Mouse (Mus musculus): ENCODE data around the gene Fip1l1. TPM values are rescaled to one million over a fixed set of nuclear protein-coding genes. Genes with fewer than 3 reads are reported as not detected.

The Fip1l1 gene
- polyA plus RNA-seq, 1 experiment: 97.4 TPM

DNA sequence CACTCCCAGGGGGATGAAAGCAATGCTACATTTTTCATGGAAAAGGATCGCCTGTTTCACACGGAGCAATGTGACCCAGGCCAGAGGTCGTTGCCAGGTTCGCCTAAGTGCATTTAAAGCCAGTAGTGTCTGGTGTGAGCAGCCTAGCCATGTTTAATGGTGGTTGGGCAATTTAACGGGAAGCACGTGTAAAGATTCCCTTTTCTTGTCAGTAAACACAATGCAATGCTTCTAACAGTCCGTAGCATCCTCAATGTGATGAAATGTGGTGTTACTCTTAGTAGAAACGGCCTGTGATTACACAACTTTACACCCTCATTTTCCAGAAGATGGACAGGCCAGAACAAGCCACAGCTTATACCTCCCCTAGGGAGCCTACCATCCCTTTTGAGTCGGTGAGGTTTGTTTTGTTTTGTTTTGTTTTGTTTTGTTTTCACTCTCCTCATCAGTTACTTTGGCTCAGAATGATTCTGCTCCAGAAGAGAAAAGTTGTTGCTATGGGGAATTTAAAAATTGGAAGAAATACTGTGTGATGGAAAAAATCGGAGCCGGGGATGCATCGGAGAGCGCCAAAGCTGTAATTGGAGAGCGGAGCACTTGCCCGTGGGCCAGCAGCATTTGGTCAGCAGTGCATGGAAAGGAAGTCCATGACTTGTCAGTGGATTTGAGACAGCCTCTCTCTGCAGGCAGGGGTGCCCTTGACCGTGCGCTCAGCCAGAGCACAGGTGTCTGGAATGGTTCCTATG lies 97.3 kb downstream of the Fip1l1 start:
- Histone ChIP-seq H3K4me3 (ENCODE audit: insufficient read depth, low read length) (no peak overlapping the region), H3K27ac (ENCODE audit: insufficient read depth, low read length) (no peak overlapping the region), H3K4me1 (ENCODE audit: control insufficient read depth, insufficient read depth, low read length) (no peaks in the 10 kb centered on the region)
- no peak for TF ChIP-seq POLR2A (IDR thresholded peaks at IDR 0.05; ENCODE audit: low read depth, low read length)
- no peak for TF ChIP-seq CTCF (IDR thresholded peaks at IDR 0.05; ENCODE audit: borderline replicate concordance, insufficient read depth, low read length)

DNA sequence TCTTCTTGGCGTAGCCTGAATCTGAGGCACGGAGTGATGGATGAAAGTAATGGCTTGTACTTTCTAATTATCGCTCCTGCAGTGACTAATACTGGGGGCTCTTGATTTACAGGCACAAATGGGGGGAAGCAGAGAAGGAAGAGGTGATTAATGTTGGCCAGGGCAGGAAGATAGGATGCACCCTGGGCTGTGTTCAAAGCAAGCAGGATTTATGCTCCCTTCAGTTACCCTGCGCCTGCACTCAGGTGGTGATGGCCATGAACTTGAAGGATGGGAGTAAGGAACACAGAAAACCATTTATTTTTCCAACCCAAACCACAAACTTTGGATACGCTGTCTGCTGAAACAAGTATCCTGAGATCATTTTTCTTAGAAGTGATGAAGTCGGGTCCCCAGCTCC lies 98.2 kb downstream of the Fip1l1 start:
- Histone ChIP-seq H3K4me3 (ENCODE audit: insufficient read depth, low read length) (no peak overlapping the region), H3K27ac (ENCODE audit: insufficient read depth, low read length) (no peak overlapping the region), H3K4me1 (ENCODE audit: control insufficient read depth, insufficient read depth, low read length) (no peaks in the 10 kb centered on the region)
- TF ChIP-seq CTCF (IDR thresholded peaks at IDR 0.05; ENCODE audit: borderline replicate concordance, insufficient read depth, low read length) (no peak), POLR2A (IDR thresholded peaks at IDR 0.05; ENCODE audit: low read depth, low read length) (no peak)

DNA sequence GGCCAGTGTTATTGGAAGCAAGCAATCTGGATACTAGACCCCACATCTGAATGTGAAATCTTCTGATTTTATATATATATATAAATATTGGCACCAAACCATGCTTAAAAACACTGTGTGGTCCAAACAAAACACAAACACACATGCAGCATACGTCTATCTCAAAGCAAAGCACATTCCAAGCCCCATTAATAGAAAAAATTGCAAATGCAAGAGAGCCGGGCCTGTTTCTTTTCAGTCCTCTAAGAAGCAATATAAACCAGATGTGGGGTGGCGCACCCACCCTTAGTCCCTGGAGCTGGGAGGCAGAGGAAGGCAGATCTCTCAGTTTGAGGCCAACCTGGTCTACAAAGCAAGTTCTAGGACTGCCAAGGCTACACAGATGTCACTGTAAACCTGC lies 99.1 kb downstream of the Fip1l1 start:
- no peak for TF ChIP-seq POLR2A (IDR thresholded peaks at IDR 0.05; ENCODE audit: low read depth, low read length)
- TF ChIP-seq CTCF (IDR thresholded peaks at IDR 0.05; ENCODE audit: borderline replicate concordance, insufficient read depth, low read length): no peak
- no peak overlapping the region for H3K27ac ChIP-seq (ENCODE audit: insufficient read depth, low read length)
- H3K4me1 ChIP-seq (ENCODE audit: control insufficient read depth, insufficient read depth, low read length): no peaks in the 10 kb centered on the region
- no peak overlapping the region for H3K4me3 ChIP-seq (ENCODE audit: insufficient read depth, low read length)

DNA sequence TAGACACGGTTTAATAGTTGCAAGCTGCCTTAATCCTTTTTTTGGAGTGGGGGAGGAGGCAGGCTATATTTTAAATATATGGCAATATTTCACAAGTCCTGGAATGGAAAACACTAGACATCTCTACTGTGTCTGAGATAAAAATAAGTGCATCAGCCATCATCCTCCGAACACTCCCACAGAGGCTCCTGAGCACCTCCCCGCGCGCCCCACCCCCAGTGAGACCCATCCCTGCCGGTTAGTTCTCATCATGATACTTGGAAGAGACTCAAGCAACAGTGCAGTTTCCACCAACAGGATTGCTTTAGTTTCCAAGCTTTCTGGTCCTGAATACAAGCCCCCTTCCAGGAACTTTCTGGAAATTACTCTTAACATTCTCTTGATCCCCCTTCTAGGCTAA lies 104.3 kb downstream of the Fip1l1 start:
- no peak overlapping the region for H3K27ac ChIP-seq (ENCODE audit: insufficient read depth, low read length)
- no peaks in the 10 kb centered on the region for H3K4me1 ChIP-seq (ENCODE audit: control insufficient read depth, insufficient read depth, low read length)
- H3K4me3 ChIP-seq (ENCODE audit: insufficient read depth, low read length): no peak overlapping the region
- TF ChIP-seq POLR2A (IDR thresholded peaks at IDR 0.05; ENCODE audit: low read depth, low read length) (no peak), CTCF (IDR thresholded peaks at IDR 0.05; ENCODE audit: borderline replicate concordance, insufficient read depth, low read length) (no peak)

DNA sequence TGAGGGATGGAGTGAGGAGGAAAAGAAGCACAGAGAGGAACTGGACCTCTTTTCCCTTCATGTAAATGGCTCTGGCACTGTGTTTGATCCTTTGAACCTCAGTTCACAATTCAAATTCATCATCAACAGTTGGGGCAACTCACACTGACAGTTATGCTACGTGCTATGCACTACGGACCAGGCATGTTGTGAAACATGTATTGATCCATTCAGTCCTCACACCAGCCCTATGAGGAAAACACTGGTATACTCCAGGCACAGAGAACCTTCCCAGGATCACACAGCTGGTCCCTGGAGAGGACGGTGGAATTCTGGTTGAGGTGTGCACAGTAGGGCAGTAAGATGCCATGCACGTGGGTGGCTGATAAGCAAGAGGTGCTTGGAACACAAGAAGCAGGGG lies 105.3 kb downstream of the Fip1l1 start:
- no peak for TF ChIP-seq POLR2A (IDR thresholded peaks at IDR 0.05; ENCODE audit: low read depth, low read length)
- TF ChIP-seq CTCF (IDR thresholded peaks at IDR 0.05; ENCODE audit: borderline replicate concordance, insufficient read depth, low read length): no peak
- Histone ChIP-seq H3K4me1 (ENCODE audit: control insufficient read depth, insufficient read depth, low read length) (no peaks in the 10 kb centered on the region), H3K27ac (ENCODE audit: insufficient read depth, low read length) (no peak overlapping the region), H3K4me3 (ENCODE audit: insufficient read depth, low read length) (no peak overlapping the region)

DNA sequence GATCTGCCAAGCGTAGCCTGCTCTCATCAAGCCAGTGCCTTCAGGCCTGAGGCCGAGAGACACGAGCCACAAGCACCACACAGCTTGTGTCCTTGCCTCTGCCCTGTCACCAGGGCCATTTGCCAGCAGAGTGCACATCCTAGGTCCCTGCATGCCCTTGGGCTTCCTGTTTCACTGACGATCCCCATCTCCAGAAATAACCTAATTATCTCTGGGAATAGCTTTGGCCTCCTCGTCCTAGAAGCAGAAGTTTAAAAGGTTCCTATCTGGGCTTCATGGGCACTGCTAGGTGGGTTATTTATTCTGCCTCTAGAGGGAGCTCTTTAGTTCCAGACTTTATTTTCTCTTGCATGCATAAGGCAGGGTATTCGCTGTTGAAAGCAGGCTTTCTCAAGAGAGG lies 105.8 kb downstream of the Fip1l1 start:
- Histone ChIP-seq H3K27ac (ENCODE audit: insufficient read depth, low read length) (no peak overlapping the region), H3K4me3 (ENCODE audit: insufficient read depth, low read length) (no peak overlapping the region), H3K4me1 (ENCODE audit: control insufficient read depth, insufficient read depth, low read length) (no peaks in the 10 kb centered on the region)
- TF ChIP-seq POLR2A (IDR thresholded peaks at IDR 0.05; ENCODE audit: low read depth, low read length) (no peak), CTCF (IDR thresholded peaks at IDR 0.05; ENCODE audit: borderline replicate concordance, insufficient read depth, low read length) (no peak)

DNA sequence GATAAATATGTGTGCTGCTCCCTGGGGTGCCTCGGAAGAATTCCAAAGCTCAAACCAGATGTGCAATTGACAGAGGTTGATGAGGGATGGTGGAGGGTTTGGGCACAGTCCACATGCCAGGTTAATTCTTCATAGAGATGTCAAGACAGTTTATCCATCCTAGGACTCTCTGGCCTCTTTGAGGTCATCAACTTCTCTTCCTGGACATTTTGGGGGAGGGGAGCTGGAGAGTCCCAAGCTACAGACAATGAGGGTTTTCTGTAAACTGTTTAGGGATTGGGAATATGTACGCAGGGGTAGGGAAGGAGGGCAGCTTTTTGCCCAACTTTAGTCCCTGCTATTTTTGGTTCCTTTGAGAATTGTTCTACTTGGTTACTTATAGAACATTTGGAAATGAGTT lies 107.0 kb downstream of the Fip1l1 start:
- H3K4me3 ChIP-seq (ENCODE audit: insufficient read depth, low read length): no peak overlapping the region
- H3K27ac ChIP-seq (ENCODE audit: insufficient read depth, low read length): no peak overlapping the region
- H3K4me1 ChIP-seq (ENCODE audit: control insufficient read depth, insufficient read depth, low read length): no peaks in the 10 kb centered on the region
- no peak for TF ChIP-seq CTCF (IDR thresholded peaks at IDR 0.05; ENCODE audit: borderline replicate concordance, insufficient read depth, low read length)
- TF ChIP-seq POLR2A (IDR thresholded peaks at IDR 0.05; ENCODE audit: low read depth, low read length): no peak

DNA sequence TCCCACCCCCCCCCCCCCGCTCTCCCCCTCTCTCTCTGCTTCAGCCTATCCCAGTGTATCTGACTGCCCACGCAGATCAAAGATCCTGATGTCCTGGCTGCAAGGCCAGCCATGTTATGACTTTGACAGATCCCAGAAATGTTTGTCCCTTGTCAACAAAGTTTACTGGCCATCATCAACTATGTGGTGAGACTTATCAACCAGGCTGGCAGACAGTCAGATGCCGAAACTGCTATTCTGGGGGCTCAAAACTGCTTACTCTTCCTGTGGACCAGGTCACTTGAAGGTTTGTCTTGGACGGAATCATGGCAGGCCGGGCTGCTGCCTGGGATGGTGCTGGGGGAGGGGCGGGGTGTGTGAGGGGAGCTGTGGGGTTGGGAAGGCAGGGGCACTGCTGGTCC lies 112.3 kb downstream of the Fip1l1 start:
- Histone ChIP-seq H3K4me3 (ENCODE audit: insufficient read depth, low read length) (no peak overlapping the region), H3K27ac (ENCODE audit: insufficient read depth, low read length) (no peak overlapping the region), H3K4me1 (ENCODE audit: control insufficient read depth, insufficient read depth, low read length) (no peaks in the 10 kb centered on the region)
- TF ChIP-seq CTCF (IDR thresholded peaks at IDR 0.05; ENCODE audit: borderline replicate concordance, insufficient read depth, low read length) (no peak), POLR2A (IDR thresholded peaks at IDR 0.05; ENCODE audit: low read depth, low read length) (no peak)

DNA sequence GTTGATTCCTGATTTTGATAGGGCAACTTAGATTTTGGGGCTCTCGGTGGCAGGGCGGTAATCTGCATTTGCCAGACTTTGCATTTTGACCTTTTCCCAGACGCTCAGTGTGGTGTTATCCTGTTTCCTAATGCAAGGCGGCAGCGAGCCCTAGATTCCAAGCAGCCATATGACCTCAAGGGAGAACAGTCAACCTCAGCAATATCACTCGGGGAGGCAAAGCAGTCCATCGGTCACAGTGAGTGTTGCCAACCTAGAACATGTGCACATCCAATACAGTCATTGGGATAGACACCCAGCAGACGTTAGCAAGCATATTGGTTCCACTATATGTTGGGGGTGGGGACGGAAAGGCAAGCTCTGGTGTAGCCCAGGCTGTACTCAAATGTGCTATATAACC lies 113.0 kb downstream of the Fip1l1 start:
- no peak for TF ChIP-seq CTCF (IDR thresholded peaks at IDR 0.05; ENCODE audit: borderline replicate concordance, insufficient read depth, low read length)
- no peak for TF ChIP-seq POLR2A (IDR thresholded peaks at IDR 0.05; ENCODE audit: low read depth, low read length)

More for the DNA sequence above, 113.0 kb downstream of the Fip1l1 start:
- Histone ChIP-seq H3K4me1 (ENCODE audit: control insufficient read depth, insufficient read depth, low read length) (no peaks in the 10 kb centered on the region), H3K4me3 (ENCODE audit: insufficient read depth, low read length) (no peak overlapping the region), H3K27ac (ENCODE audit: insufficient read depth, low read length) (no peak overlapping the region)

Other genes starting within 250 kb of the Fip1l1 start
- gene Scfd2, start 3.7 kb upstream of the Fip1l1 start, polyA plus RNA-seq (2011; ENCODE audit: insufficient read length, low read depth, missing spikeins): 7.8 and 11.4 TPM in 2 replicates
- gene Lnx1, start 167.5 kb downstream of the Fip1l1 start, polyA plus RNA-seq (2011; ENCODE audit: insufficient read length, low read depth, missing spikeins): 0.18 TPM in 1 of 2 replicates, not detected in the other

Data from embryonic fibroblast, embryonic 13.5 days (primary cell).